Mouse (Mus musculus) left cerebral cortex, postnatal 36 days (tissue): ENCODE results near the gene Gmeb1. TPM values are rescaled to one million over a fixed set of nuclear protein-coding genes. Genes with fewer than 3 reads are reported as not detected.
"Not testable (repeated sequence)": the region's sequence is repeated elsewhere in the genome, so short reads cannot be mapped to it uniquely, and the experiment has no call there.

Experiments
- DNase-seq, 2 experiments: peaks; one replicate each; pipeline ENCODE4 v3.0.0; 2021 to 2022; ENCODE audit warnings: low spot score in 2 of 2, mixed read lengths in 1 of 2
- intact Hi-C: fragments of 180-260 bp; cut with DNase I; formaldehyde crosslinking; loops from one replicate; pipeline ENCODE4 v1.15.1; 2025
- total RNA-seq, 2 experiments: library from RNA; stranded (reverse); gene quantifications; 2 replicates each; pipeline ENCODE4 v1.2.3; 2021

Gmeb1 gene
- total RNA-seq, result 10 to 100 TPM; 20.7 to 25.2 TPM

DNA sequence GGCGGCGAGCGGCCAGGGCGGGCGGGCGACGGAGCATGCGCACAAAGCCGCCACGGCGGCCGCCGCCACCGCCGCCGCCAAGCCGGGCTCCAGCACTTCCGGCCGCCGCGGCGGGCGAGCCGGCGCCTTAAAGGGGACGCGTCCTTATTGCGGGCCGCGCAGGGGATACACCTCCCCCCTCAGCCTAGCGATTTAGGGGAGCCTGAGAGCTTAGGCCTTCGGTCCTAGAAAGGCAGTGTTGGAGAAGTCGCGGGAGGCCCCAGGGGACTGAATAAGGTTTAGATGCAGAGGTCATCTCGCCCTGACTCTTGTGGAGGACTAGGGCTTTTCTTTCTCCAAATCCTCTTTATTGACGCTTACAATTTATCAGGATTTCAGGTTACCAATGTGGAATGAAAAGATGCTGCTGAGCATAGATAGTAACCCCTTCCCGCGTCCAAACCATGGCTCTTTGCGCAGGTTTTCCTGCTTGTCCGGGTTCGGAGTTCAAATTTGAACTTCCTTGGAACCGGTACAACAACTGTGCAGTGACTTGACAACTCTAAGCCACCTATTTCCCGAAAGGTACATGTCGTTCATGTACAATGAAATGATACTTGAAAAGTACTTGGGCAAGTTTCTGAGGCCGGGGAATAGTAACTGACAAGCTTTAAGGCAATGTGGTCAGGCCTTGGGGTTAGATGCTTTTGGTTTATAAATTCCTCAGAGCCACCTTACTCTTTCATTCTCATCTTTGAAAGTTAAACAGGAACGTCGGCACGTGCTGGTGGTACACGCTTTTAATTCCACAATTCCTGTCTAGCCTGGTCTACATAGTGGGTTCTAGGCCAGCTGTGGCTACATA is at the start of gene Gmeb1:
TSS of gene Gmeb1 (minus strand) at position 89 of the 844 bp plus-strand sequence.
- intact Hi-C loops, result loop anchor here (2.0 kb wide), 1 partner anchor 51 kb away; no protein-coding TSS in a partner anchor
- DNase-seq, result peak; percentile 72 to 83

DNA sequence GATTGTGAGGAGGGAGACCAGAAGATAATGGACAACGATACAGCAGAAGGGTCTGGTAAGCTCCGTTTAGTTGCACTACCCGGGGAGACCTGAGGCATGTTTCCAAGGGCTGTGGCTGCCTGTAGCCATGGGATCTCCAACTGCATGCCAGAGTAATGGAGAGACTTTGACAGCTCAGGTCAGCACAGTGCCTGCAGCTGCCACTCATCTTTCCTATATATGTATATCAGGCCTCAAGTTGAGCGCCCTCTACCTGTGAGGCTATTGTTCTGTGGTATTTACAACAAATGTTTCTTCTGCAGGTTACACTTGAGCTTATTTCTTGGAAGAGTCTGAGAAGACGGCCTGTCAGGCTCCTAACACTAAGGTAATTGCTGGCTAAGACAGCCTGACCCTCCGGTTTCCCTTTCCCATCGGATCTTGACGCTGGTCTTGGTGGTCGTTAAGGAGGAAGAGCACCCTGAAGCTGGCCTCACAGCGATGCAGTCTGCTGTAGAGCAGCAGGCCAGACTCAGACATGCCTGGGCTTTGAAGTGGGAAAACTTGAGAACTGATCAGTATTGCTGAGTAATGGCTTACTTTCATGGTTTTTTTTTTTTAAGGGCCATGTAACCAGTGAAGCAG is 48.6 kb upstream of the Gmeb1 start:
- intact Hi-C loops, result loop anchor here (10.0 kb wide), 1 partner anchor 205 kb away; the partner anchor contains the start of gene Sesn2
- DNase-seq, result peak; percentile 18 to 19

DNA sequence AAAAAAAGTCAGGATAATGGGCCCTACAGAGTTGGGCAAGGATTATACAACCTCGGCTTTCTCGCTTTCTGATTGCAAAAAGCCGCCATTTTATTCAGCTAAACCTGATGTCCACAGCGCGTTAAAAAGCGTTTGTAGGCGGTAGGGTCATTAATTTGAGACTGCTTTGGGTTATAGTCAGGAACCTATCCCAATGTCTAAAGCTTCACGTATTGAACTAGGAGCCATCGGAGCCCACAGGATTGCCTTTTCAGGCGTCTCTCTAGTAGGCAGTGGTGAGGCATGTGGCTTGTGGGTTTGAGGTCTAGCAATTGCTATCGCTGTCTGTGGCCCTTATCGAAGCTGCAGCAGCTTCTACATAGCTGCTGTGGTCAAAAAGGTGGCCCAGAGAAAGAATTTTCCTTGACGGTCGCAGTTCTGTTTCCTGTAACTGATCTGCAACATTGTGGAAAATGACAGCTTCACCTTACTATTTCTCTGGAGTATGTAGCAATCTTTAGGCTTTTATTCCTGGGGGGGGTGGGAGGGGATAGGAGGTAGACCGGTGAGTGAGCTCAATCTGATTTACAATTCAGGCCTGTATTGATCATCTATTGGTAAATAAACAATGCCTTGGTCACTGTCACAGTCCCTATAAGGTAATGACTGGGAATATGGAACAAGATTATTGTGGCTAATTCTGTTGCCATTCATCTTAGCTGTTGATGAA is 47.9 kb upstream of the Gmeb1 start:
- intact Hi-C loops, result loop anchor here (10.0 kb wide), 1 partner anchor 206 kb away; the partner anchor contains the start of gene Sesn2
- DNase-seq, result peak; percentile 26 to 37

DNA sequence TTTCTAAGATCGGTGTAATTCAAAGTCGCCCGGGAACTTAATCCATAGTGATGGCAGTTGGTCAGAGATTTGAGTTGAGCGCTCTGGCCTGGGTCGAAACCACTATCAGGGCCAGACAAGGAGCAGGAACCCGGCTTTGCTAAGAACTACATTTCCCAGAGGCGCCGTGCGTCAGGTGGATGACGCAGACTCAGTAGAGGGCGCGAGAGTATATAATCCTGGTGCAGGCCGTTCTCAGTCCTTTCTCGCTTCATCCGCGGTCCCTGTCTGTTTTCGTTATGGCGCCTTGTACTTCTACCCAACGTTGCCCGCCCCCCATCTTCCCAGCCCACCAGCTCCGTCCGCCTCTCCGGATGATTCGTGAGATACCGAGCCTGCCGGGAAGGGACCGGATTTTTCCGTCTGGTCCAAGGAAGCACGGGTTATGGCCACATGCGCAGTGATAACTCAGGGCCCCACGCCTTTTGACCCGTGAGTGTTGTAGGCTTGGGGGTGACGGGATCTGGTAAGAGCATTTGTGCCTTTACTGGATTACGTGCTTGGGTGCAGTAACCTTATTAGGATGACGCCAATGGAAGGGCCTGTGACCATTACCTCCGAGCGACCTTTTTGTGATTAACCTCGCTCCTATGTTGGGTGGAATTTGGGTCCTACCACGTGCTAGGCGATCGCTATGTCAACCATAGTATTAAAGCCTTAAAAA is 47.2 kb upstream of the Gmeb1 start:
- intact Hi-C loops, result loop anchor here (10.0 kb wide), 1 partner anchor 206 kb away; the partner anchor contains the start of gene Sesn2
- peak; percentile 91 for DNase-seq

GRCm38 (mm10) chr4:132306004-132306403 is 44.6 kb upstream of the Gmeb1 start:
- intact Hi-C loops, result loop anchor here (10.0 kb wide), 1 partner anchor 209 kb away; the partner anchor contains the start of gene Sesn2
- no peak for DNase-seq

GRCm38 (mm10) chr4:132305276-132305675 is 43.9 kb upstream of the Gmeb1 start:
- no peak for DNase-seq
- intact Hi-C loops, result loop anchor here (10.0 kb wide), 1 partner anchor 210 kb away; the partner anchor contains the start of gene Sesn2

DNA sequence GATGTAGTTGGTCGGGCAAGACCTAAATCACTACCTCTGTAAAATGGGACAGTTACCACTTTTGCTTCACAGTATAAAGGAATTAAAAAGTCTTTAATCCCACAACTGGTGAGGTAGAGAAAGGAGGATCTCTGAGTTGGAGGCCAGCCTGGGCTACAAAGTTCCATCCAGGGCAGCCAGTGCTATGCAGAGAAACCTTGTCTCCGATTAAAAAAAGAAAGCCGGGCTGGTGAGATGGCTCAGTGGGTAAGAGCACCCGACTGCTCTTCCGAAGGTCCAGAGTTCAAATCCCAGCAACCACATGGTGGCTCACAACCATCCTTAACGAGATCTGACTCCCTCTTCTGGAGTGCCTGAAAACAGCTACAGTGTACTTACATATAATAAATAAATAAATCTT is 42.1 kb upstream of the Gmeb1 start:
- intact Hi-C loops, result loop anchor here (10.0 kb wide), 1 partner anchor 211 kb away; the partner anchor contains the start of gene Sesn2

GRCm38 (mm10) chr4:132302939-132303479 is 41.6 kb upstream of the Gmeb1 start, which contains the start of gene Rab42:
Gene Rab42 (minus strand): TSS chr4:132303385.
- DNase-seq, result peak; percentile 64 to 78
- intact Hi-C loops, result loop anchor here (10.0 kb wide), 1 partner anchor 212 kb away; the partner anchor contains the start of gene Sesn2

More for the DNA sequence above, 42.1 kb upstream of the Gmeb1 start:
- DNase-seq, result not testable (repeated sequence)

DNA sequence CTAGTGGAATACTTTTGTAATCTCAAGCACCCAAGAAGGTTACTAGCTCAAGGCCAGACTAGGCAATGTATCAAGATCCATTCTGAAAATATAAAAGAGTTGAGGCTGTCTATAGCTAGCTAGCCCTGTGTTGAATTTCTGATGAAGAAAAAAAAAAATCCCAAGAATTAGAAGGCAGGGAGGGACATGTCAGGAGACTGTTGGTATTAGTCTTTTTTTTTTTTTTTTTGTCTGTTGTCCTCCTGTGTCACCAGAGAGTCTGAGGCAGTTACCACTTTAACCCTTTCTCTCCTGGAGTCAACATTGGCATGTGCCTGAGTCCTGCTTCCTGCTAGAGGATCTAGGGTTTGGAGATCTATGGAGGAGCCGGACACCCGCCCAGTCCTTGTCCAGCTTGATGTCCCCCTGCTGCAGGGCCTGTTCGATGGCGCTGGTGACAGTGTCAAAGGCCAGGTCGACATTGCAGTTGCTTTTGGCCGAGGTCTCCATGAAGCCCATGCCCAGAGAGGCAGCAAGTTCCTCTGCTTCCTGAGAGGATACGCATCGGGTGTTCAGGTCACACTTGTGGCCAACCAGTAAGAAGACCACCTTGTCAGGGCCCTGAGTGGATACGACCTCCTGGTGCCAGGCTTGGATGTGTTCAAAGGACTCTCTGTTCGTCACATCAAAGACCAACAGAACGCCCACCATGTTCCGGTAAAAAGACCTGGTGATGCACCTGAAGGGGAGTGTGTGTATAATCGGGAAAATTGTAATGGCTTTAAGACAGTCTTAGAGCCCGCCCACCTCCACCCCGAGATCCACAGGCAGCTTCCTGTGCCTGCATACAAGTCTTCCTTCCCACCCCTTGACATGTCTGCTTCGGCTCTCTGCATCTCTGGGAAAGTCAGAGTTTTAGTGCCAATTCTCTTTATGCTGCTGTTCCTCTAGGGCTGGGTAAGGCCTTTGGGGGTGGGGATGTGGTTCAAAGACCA is 40.9 kb upstream of the Gmeb1 start:
- no peak for DNase-seq
- intact Hi-C loops, result loop anchor here (10.0 kb wide), 1 partner anchor 213 kb away; the partner anchor contains the start of gene Sesn2

DNA sequence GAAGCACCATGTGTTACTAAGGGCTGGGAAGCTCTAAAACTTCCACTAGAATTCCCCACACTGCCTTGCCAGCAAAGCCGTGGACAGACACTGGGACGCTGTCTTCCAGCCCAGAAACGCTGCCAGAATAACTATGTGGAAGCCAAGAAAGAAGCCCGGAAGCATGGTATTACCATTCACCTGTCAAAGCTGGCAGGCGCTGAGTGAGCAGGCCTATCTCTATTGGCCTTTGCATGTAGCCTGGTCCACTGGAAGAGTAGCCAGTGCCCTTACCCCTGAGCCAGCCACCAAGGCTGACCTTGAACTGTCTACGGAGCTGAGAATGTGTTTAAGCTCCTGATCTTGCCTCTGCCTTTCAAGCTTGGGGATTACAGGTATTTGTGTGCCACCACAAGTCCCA is 40.1 kb upstream of the Gmeb1 start:
- DNase-seq, result no peak
- intact Hi-C loops, result loop anchor here (10.0 kb wide), 1 partner anchor 213 kb away; the partner anchor contains the start of gene Sesn2

DNA sequence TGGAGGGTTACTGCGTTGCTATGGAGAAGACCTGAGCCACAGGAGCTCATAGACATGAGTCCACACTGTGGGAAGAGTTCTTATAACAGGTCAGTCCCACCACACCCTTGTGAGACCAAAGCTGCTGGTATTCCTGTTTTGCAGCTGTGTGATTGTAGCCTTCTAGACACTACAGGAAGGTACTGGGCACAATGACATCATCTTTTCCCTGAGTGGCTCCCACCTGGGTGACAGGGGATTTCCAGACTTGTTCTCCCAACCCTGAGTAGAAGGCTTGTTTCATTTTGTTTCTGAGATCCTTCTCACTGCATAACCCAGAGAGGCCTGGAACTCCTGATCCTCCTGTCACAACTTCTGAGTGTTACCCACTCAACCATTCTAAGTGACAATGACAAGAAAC is 38.4 kb upstream of the Gmeb1 start:
- intact Hi-C loops, result loop anchor here (10.0 kb wide), 2 partner anchors 115 to 215 kb away; partner anchors contain the start of gene Sesn2
- no peak for DNase-seq

- intact Hi-C loops, result loop anchor here (10.0 kb wide), 1 partner anchor 119 kb away; no protein-coding TSS in a partner anchor
- DNase-seq, result no peak
Measured at GRCm38 (mm10) chr4:132295696-132296390, 34.4 kb upstream of the Gmeb1 start.

DNA sequence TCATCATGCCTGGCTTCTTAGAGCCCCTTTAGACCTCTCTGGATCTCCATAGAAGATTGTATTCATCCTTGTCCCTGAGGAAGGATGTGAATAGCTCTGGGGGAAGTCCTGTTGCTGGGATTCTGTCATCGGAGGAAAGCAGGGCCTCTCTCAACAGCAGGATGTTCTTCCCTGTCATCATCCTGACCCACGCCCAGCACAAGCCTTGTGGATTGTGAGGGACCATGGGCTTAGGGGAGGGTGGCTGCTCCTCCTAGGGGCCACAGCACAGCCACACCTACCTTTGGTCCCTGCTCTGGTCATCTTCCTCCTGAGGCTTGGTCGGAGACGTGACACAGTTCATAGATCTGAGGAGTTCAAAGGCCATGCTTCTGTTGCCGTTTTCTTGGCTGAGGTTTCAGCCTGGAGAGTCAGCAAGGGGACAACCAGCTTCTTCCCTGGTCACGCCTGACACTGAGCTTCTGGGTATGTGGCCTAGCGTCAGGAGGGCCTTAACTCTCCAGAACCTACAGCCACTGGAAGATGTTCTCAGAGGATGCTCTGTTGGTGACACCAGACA is 32.4 kb upstream of the Gmeb1 start:
- intact Hi-C loops, result loop anchor here (5.0 to 10.0 kb wide), 2 partner anchors 39 to 121 kb away; no protein-coding TSS in a partner anchor
- DNase-seq, result no peak

- DNase-seq, result no peak
- intact Hi-C loops, result loop anchor here (5.0 to 10.0 kb wide), 2 partner anchors 39 to 122 kb away; no protein-coding TSS in a partner anchor
Measured at GRCm38 (mm10) chr4:132292988-132293387, 31.6 kb upstream of the Gmeb1 start.

DNA sequence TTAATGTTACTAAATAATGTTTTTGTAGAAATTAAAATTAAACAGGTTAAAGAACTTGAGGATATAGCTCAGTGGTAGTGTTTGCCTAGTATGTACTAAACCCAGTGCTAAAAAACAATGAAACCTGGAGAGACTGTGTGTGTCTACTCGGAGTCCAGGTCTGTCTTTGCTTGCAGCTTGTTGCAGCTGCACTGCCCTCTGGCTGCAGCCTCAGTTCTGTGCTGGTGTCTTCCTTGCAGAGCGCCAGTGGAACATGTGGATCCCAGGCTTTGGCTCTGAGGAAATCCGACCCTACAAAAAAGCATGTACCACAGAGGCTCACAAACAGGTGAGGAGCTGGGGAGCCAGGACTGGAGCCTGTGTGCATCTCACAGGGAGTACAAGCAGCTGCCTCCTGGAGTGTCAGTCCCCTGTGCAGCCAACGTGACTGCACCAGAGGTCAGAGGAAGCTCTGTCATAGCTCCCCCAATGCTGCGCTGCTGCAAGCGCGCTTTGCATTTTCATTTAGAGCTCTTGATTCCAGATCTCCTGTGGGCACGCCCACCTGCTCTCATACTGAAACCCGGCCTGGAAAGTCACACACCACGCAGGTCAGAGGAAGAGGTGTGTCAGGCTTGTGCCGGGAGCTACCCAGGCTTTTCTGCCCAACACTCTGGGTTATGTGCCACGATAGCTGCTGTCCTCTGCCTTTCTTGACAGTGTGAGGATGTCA is 30.4 kb upstream of the Gmeb1 start:
- intact Hi-C loops, result loop anchor here (5.0 to 10.0 kb wide), 2 partner anchors 41 to 123 kb away; no protein-coding TSS in a partner anchor
- no peak for DNase-seq
